Mouse (Mus musculus) T-cell, adult 2 months (primary cell): ENCODE data around the gene Cgnl1.

ENCODE experiments used
- DNase-seq: peaks from one replicate; pipeline ENCODE4 v3.0.0; 2022; ENCODE audit warnings: low spot score

Cgnl1 gene

DNA sequence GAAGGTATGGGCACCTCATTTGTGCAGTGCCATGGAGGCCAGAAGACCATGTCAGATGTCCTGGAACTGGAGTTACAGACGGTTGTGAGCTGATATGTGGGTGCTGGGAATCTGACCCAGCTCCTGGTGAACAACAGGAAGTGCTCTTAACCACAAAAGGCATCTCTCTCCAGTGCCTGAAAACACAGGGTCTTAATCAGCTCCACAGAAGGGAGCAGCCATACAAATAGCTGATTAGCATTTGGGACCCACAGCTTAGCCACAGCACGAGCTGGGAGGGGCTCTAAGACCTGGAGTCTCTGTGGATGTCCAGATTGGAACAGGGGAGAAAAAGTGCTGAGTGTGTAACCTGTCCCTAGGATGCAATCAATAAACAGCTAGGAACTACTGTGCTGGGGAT, 4.5 kb downstream of the Cgnl1 start:
- DNase-seq: no peak

DNA sequence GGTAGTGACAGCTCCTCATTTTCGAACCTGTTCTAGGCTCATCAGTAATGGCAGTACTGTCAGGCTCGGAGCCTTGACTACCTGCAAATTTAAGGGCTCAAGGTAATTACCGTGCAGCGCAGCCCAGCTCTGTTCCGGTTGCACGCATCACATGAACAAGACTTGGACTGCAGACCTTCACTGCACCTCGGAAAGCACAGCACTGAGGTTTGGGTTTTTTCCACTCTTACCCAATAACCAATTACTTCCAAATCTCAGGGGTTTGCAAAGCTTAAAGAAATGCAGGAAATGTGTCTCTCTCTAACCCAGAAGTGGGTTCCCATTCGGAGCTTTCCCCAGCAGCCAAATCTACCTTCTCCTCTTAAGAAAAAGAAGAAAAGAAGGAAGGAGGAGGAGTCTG, 5.1 kb downstream of the Cgnl1 start:
- DNase-seq: no peak

DNA sequence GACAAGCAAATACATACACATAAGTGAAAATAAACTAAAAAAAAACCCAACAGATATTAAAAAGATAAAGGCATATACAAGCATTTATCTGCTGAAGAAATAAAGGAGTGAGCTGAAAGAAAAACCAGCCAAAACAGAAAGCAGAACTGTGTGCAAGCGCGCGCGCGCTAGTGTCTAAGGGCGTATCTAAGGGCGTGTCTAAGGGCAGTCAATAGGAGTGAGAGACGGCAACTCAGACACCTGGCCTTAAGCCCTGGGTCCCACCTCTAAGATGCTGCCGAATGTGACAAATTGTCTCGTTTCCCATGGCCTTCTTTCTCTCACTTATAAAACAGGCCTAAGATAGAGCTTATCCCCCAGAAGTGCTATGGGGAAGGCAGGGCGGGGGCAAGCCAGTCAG, 6.9 kb downstream of the Cgnl1 start:
- no peak for DNase-seq

DNA sequence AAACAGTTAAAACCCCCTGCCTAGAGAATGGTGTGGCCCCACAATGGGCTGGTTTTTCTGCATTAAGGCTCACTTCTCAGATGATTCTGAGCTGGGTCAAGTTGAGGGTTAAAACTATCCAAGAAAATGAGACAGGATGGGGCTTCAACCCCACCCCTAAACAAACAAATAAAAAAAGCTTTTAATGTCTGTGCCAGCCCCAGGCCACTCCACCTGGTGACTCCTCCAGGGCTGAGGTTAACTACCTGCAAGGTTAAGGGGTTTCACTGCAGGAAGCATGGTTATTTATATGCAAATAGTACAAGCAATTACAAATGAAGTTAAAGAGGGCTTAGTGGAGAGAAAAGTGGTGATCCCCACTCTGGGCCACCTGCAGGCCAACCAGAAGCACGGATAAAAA, 8.1 kb downstream of the Cgnl1 start:
- no peak for DNase-seq

DNA sequence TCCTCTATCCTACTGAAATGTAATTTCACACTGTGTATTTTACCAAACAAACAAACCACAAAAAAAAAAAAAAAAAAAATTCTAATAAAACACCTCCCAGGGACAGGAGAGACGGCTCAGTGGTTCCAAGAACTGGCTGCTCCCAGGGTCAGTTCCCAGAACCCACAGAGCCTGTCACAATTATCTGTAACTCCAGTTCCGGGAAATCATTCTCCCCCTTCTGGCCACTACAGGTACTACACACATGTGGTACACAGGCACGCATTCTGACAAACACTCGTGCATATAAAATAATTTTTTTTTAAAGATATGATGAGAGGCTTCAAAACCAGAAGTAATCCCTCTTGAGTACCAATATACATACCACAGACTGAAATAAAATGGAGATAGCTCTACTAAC, 9.7 kb downstream of the Cgnl1 start:
- DNase-seq: no peak

DNA sequence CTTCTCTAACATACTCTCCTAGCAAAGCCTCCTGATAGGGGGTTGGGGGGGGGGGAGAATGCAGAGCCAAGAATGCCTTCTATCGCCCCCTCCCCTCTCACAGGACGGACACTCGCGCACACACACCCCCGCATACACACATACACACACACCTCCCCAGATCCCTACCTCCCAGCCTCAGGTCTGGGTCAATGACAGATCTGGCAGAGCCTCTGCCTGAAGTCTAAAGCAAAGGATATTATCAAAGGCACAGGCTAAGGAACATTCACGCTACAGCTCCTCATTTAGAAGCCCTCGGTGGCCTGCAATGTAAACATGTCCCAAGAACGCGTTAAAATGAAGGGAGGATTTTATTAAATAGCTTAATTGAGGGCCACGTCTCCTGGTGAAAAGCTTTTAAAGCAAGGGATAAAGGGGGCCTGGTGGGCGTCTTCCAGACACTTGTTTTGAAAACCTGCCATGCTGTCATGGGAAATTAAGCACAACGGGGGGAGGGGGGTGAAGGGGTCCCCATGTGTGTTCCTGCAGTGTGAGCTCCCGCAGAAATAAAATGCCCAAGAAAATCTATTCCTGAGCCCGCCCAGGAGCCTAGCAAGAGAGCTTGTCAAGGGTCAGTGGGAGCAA, 10.8 kb downstream of the Cgnl1 start:
- DNase-seq: no peak

DNA sequence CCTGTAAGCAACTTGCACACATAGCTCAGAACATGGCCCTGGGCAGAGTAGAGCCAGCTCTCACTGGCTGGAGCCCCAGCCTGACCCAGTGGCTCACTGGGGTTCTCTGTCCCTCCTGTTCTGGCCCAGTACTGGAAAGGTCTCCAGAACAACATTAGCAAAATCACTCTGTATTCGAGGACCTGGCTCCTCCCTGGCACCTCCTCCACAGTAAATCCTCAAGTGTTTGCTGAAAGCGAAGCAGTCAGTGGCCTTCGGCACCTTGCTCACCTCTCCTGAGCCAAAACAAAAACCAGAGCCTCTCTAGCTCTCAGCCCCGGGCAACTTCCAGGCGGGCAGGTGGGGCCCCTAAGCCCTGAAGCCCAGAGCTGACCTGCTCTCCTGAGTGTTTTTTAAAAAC, 11.5 kb downstream of the Cgnl1 start:
- no peak for DNase-seq

DNA sequence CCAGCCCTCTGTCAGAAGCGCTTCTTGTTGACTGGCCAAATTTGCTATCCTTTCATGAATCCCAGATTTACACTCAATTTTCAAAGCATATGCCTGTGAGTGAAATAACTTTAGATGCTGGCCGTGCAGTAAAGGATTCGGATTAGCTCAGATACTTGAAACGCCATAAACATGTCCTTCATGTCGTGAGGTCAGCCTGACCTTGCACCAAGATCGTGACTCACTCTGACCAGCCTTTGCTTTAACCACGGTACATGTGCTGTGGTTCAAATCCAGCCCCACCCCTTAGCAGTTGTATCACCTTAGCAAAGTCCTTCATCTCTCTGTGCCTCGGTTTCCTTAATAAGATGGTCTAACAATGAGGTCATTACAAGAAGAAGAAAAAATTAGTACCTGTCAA, 14.0 kb downstream of the Cgnl1 start:
- DNase-seq: no peak

DNA sequence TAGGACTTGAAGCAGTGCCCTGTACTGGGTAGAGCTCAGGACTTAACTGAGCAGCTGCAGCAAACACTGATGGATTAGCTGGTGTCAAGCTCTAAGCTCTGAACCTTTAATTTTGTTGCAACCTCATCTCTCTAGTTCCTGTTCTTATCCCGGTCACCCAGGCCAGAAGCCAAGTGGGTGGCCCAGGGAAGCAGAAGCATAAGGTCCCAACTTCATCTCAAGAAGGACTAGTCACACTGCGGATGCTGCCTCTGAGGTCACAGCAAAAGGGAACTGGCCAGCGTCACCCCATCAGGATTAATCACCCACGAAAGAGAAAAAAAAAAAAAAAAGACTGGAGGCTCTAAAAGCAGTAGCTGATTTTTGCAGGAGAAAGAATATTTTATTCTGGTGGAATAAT, 14.5 kb downstream of the Cgnl1 start:
- DNase-seq: no peak

DNA sequence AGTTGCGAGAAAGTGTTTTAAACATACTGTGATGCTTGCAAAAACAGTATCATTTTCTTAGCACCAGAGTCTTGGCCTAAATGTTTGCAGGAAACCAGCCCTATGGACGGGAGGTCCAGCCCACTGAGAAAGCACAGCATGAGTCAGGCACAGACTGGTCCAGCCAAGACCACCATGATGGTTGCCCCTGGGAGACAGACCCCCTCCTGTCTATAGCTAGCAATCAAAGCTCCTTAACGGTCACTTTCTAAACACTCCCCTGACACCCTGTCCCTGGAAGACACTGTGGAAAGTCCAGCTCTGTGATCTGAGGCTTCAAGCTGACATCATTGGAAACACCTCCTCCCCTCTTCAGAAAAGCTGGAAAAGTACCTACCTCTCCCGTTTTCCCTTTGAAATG, 17.4 kb downstream of the Cgnl1 start:
- DNase-seq: no peak

DNA sequence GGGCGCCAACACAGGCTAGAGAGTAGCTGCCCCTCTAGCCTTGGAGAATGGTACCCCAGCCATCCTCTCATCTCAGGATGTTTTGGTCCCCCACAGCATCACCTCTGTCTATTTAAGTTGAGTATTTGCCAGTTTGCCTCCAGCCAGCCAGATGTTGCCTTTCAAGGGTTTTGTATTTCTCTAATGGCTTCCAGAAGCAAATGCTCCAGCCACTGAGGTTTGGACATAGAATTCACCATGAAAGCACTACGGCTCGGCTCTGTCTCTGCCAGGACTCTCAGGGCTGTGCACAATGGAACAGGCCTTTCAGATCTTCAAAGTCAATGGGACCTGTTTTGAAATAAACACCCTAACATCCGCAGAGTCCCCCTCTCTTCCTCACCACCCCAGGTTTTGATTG, 17.9 kb downstream of the Cgnl1 start:
- no peak for DNase-seq

DNA sequence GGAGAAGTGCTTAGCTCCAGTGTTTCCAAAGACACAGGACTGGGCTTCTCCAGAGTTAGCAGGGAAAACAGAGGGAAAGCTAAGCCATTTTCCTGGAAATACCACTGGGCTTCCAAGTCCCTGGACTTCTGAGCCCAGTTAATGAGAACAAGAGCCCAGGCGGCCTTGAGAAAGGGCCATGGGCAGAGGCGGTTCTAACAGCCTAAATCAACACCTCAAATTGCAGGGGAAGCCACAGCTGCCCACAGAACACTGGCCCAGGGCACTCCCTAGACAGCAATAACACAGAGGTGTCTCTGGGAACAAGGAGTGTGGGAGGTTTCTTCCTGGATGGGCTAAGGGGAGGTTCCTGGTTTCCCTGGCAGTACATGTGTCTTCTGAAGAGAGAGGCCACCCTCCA, 18.3 kb downstream of the Cgnl1 start:
- DNase-seq: no peak

DNA sequence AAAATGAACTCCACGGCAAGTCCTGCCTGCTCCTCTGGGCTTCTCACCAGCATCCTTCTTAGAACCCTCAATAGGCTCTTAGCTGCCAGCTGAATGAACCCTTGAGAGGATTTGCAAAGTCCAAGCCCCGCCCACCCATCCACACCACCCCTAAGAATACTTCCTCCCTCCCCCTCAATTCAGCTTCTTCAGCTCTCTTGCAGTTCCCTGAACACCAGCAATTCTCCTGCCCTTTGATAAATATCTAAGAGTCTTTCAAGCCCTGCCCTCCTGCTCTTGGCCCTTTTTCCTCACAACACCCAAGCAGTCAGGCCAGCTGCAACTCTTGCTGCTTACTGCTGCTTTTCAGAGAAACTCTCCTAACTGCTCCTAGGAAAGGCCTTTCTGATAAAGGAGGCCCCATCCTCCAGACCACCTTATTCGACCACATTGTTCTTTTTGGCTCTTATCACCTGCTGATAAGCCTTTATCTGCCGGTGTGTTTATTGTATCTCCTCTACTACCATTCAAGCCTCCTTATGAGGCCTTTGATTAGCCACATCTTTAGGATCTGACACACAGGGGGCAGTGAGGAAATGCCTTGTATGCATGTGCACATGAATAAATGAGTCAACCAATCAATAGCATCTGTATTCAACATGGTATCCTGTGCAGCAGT, 21.3 kb downstream of the Cgnl1 start:
- no peak for DNase-seq

DNA sequence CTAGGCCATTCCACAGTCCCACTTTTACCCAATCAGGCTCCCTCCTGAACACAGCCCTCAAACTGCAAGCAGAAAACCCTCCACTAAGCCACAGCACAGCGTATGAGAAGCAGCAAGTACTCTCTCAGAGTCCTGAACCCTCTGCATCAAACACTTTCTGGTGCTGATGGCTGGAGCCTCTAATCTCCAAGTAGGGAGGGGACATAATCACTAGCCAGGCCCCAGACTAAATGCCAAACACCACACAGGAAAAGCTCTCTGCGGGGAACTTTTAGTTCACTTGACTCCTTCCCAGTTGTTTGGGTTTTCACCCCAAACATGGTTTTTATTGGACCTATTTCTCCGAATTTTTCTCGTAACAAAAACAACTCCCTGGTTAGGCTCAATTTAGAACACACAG, 25.0 kb downstream of the Cgnl1 start:
- no peak for DNase-seq

DNA sequence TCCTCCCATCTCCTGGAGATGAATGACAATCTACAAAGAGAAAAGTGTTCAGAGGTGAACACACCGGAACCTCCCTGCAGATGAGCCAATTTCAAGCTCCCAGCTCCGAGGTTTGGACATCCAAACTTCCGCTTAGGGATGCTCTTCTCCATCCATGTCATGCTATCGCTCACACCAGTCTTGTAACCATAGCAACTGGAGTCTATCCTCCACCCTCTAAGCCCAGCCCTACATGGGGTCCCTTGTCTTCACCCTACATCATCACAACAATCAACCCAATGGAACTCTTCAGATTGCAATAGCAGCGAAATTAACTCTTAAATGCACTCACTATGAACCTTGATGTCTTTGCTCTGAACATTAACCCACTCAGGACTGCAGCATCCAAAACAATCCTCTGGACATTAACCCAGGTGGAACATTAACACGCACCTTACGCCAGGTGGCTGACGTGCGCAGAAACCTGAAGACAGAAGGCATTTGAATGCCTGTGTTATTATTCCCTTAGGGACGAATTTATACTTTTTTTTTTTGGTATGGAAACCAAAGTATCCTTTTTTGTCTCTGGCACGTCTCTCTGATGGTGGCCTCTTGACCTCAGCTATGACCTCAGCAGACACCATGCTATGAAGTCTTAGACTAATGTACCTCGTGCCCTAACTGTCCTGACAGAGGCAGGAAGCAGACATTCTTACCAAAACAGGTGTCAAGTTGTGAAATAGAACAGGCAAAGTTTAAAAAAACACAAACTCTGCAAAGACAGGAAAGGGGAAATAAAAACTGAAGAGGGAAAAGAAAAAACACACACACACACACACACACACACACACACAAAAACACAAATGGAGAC, 33.1 kb downstream of the Cgnl1 start:
- no peak for DNase-seq

DNA sequence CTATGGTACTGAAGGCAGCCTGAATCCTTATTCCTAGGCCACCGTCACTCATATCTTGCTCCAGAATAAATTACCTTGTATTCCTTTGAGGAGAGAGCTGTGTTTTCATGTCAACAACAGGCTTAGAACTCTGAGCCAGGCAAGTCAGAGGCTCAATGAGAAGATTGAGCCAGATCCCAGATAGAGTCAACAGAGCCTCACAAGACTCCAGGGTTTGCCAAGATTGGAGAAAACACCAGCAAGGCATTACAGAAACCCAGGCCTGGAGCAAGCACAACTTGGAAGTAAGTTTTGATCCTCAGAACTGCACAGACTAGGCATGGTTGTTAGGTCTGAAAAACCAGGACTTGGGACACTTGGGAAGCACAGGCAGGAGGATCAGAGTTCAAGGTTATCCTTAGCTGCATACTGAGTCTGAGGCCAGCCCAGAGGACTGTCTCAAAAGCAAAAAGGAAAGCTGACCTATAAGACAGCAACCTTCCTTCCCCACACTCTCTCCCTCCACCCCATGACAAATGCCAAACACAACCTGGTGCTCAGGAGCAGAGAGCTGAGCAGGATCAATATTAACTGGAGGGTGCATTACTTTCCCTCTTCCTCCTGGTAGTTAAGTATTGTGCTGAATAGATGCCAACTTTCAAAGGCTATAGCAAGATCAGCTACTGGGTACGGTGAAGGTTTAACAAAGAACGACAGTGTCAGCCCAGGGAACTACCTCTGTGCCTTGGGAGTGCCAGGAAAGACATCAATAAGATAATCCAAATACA, 34.0 kb downstream of the Cgnl1 start:
- no peak for DNase-seq

DNA sequence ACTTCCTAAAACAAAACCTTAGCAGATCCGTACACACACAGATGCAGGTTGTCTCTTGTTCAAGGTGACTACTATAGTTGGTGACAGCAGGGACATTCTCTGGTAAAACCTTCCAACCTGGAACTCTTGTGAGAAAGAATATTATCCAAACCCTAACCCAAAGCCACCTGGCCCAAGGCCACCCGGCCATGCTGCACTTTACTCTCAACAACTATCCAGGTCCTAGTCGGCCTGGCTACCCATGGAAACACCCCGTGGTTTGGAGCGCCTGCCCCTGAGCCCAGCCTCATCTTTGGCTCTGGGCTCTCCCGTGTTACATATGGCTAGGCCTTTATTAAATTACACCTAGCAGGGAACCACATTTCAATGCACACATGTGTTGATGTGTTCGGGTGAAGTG, 35.5 kb downstream of the Cgnl1 start:
- no peak for DNase-seq

DNA sequence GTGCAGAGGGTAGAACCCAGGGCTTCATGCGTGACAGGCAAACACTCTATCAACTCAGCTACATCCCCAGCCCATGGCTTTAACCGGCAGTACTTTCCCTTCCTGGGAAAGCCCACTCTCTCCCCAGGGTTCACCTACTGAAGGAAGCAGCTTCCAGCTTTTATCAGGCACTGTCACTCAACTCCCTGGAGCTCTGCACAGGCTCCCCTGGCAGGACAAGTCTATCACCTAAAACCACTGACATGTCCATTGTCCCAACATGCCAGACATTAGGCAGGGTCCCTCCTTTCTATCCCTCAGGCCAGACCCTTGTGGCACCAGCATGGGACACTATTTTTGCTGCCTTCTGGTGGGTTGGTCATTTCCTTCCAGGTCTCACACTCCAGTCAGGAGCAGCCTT, 37.8 kb downstream of the Cgnl1 start:
- DNase-seq: no peak

DNA sequence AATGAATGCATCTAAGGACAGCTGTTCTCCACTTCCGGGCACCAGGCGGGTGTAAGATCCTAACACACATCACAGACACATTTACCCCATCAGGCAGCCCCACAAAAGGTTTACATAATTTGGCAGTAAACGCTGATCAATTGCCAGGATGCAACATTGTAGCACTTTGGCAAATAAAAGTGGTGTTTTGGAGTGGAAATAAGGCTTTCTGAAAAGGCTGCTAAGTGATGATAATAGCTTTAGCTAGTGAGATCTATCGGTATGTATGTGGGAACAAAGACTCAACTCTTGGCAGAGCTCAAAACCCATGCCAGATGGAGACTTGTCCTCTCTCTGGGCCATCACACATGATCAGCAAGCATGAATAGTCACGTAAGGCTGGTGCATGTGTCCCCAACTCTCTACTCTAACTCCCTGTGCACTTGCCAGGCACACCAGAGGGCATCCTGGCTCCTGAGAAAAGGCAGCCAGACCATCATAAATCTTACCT, 42.5 kb downstream of the Cgnl1 start:
- DNase-seq: no peak

DNA sequence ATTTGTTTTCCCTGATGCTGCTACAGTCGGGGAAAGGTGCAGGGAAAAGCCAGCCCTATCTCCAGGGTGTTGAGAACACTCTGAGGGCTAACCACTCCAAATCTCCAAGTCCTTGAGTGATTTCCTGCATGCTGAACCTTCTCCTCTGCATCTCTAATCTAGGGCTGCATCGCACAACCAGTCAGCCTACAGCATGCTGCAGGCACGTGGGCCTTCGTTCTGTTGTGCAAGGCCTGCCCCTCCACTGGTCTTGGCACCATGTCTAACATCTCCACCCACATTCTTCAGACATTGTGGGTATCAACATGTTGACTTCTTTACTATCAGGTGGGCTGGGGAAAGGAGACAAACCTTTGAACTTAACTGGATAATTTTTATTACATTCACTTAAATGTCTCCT, 44.2 kb downstream of the Cgnl1 start:
- DNase-seq: no peak

DNA sequence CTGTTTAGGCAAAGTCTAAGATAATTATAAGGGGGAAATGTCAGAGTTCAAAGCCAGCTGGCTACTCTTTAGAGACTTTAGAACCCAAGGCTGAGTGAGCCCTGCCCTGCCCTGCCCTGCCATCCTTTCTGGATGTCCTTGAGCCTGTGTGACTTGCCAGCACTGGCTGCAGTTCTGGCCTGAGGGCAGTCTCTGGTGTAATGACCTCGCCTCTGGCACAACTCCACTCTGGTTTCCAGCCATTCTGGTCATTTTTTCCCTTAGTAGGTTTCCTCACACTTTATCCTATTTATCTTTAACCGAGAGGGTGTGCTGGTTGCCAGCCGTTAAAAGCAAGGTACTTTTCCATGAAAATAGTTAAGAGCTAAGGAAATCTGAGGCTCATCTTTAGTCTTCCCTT, 45.3 kb downstream of the Cgnl1 start:
- DNase-seq: no peak

DNA sequence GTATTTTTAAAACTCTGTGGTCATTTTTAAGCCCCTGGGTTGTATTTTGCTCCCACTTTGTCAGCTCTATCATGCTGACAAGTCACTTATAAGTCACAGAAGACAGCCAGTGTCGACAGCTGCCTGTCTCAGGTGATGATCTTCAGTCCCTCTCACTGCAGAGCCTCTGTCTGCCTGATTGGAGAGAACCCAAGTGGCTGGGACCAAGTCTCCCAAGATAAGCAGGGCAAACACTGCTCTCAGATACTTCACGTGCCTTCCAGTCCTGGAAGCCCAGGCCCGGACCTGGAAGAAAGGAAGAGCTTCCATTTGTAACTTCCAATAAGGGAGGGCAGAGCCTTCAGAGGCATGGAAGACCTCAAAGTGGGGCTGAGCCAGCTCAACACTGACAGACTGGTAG, 49.0 kb downstream of the Cgnl1 start:
- DNase-seq: no peak

DNA sequence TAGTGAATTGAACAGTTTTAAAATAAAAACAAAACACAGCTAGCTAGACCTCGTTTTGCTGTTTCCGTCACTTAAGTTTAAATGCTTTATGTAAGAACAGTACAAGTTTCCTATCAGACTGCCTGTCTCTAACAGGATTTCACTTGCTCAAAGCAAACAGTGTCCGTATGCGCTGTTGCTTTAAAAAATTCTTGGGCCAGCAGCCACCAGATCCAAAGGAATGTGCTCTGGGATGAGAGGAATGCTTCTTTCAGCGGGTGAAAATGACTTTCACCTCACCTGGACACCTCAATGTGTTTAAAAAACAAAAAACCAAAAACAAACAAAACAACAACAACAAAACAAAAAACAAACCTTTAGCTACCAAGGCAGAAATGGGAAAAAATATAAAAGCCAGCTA, 54.4 kb downstream of the Cgnl1 start:
- DNase-seq: no peak
